Mouse (Mus musculus): Measurements from ENCODE around the gene Runx1. TPM values are rescaled to one million over a fixed set of nuclear protein-coding genes. Genes with fewer than 3 reads are reported as not detected.

The Runx1 gene
- polyA plus RNA-seq, 2 experiments = 3.0 to 4.4 TPM

- Histone ChIP-seq H3K4me1 (replicated peaks; ENCODE audit: control insufficient read depth in 2 of 2, insufficient read depth in 2 of 2, low read length in 1 of 2) (peaks cover 34 to 53% of the 10 kb centered on the region in 2 experiments), H3K9me3 (ENCODE audit: control insufficient read depth, low read length) (no peaks in the 10 kb centered on the region), H3K4me3 (ENCODE audit: insufficient read depth in 1 of 2, low read depth in 2 of 2, low read length in 2 of 2) (no peak overlapping the region), H3K27ac (no peak overlapping the region), H3K4me2 (ENCODE audit: low read depth) (no peak overlapping the region), H3K27me3 (ENCODE audit: control insufficient read depth, insufficient read depth, low read length) (no peaks in the 10 kb centered on the region), H3K36me3 (replicated peaks; ENCODE audit: control insufficient read depth, insufficient read depth, low read depth) (no peaks in the 10 kb centered on the region), H3K9ac (replicated peaks) (no peak overlapping the region)
- peak; percentile 36; the same call in 1 of the 2 replicates for ATAC-seq (ENCODE audit: insufficient read depth)
- peak; percentile 48; the same call in 1 of the 2 replicates for TF ChIP-seq EP300 (IDR thresholded peaks at IDR 0.05; ENCODE audit: low read depth)
- TF ChIP-seq CTCF (IDR thresholded peaks at IDR 0.05; ENCODE audit: low read depth) = peak; percentile 49
- DNase-seq (ENCODE audit: low read depth in 3 of 3, low spot score in 3 of 3) = no peak
- 28% methylated on average over 4 of the region's 4 CpGs for WGBS (ENCODE audit: insufficient replicate concordance)
Observed at GRCm38 (mm10) chr16:92708718-92709117, 117.2 kb downstream of the Runx1 start.

DNA sequence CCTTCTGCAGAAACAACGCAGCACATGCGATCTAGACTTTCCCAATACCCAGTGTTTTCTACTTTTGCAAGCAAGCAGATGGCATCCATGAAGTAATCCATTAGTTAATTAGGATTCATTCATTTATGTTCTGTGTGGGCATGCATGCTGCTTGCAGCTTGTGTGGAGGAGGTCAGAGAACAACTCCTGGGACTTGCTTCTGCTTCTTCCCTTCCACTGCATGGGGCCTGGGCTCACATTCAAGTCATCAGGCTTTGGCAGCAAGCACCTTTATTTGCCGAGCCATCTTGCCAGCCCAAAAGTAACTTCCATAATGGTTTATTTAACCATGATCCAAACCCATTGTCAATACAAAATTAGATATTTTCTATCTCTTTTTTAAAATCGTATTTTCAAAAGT, 118.2 kb downstream of the Runx1 start:
- H3K9me3 ChIP-seq (ENCODE audit: control insufficient read depth, low read length) = no peaks in the 10 kb centered on the region
- no peak for ATAC-seq (ENCODE audit: insufficient read depth)
- H3K4me1 ChIP-seq (replicated peaks; ENCODE audit: control insufficient read depth in 2 of 2, insufficient read depth in 2 of 2, low read length in 1 of 2) = peaks cover 28 to 43% of the 10 kb centered on the region in 2 experiments
- H3K36me3 ChIP-seq (replicated peaks; ENCODE audit: control insufficient read depth, insufficient read depth, low read depth) = no peaks in the 10 kb centered on the region
- no peaks in the 10 kb centered on the region for H3K27me3 ChIP-seq (ENCODE audit: control insufficient read depth, insufficient read depth, low read length)
- WGBS (ENCODE audit: insufficient replicate concordance) = 72% methylated on average over 4 of the region's 4 CpGs
- TF ChIP-seq EP300 (IDR thresholded peaks at IDR 0.05; ENCODE audit: low read depth) (no peak), CTCF (IDR thresholded peaks at IDR 0.05; ENCODE audit: low read depth) (no peak)
- no peak overlapping the region for H3K9ac ChIP-seq (replicated peaks)
- H3K4me2 ChIP-seq (ENCODE audit: low read depth) = no peak overlapping the region
- no peak overlapping the region for H3K27ac ChIP-seq
- no peak for DNase-seq (ENCODE audit: low read depth in 3 of 3, low spot score in 3 of 3)
- no peak overlapping the region for H3K4me3 ChIP-seq (ENCODE audit: insufficient read depth in 1 of 2, low read depth in 2 of 2, low read length in 2 of 2)

DNA sequence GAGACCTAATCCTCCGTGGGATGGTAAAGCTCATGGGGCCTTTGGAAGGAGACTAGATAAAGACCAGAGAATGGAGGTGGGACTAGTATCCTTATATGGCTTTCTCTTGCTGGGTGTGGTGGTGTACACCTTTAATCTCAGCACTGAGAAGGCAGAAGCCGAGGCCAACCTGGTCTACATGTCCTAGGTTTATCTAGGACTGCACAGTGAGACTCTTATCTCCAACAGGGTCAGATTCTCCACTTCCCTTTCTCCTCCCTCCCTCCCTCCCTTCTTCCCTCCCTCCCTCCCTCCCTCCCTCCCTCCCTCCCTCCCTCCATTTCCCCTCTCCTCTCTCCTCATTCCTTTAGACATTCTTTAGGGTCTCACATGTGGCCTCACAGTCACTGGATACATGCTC, 118.8 kb downstream of the Runx1 start:
- ATAC-seq (ENCODE audit: insufficient read depth) (no peak), DNase-seq (ENCODE audit: low read depth in 3 of 3, low spot score in 3 of 3) (no peak)
- Histone ChIP-seq H3K9ac (replicated peaks) (no peak overlapping the region), H3K27me3 (ENCODE audit: control insufficient read depth, insufficient read depth, low read length) (no peaks in the 10 kb centered on the region), H3K4me1 (replicated peaks; ENCODE audit: control insufficient read depth in 2 of 2, insufficient read depth in 2 of 2, low read length in 1 of 2) (peaks cover 22 to 38% of the 10 kb centered on the region in 2 experiments), H3K4me2 (ENCODE audit: low read depth) (no peak overlapping the region), H3K9me3 (ENCODE audit: control insufficient read depth, low read length) (no peaks in the 10 kb centered on the region), H3K36me3 (replicated peaks; ENCODE audit: control insufficient read depth, insufficient read depth, low read depth) (no peaks in the 10 kb centered on the region), H3K27ac (no peak overlapping the region), H3K4me3 (ENCODE audit: insufficient read depth in 1 of 2, low read depth in 2 of 2, low read length in 2 of 2) (no peak overlapping the region)
- WGBS (ENCODE audit: insufficient replicate concordance) = 4% methylated on average over 2 of the region's 2 CpGs
- TF ChIP-seq EP300 (IDR thresholded peaks at IDR 0.05; ENCODE audit: low read depth) = no peak
- no peak for TF ChIP-seq CTCF (IDR thresholded peaks at IDR 0.05; ENCODE audit: low read depth)

- Histone ChIP-seq H3K4me2 (ENCODE audit: low read depth) (no peak overlapping the region), H3K27ac (no peak overlapping the region), H3K27me3 (ENCODE audit: control insufficient read depth, insufficient read depth, low read length) (no peaks in the 10 kb centered on the region), H3K4me3 (ENCODE audit: insufficient read depth in 1 of 2, low read depth in 2 of 2, low read length in 2 of 2) (no peak overlapping the region), H3K9me3 (ENCODE audit: control insufficient read depth, low read length) (no peaks in the 10 kb centered on the region), H3K4me1 (replicated peaks; ENCODE audit: control insufficient read depth in 2 of 2, insufficient read depth in 2 of 2, low read length in 1 of 2) (peaks cover 9 to 28% of the 10 kb centered on the region in 2 experiments), H3K36me3 (replicated peaks; ENCODE audit: control insufficient read depth, insufficient read depth, low read depth) (no peaks in the 10 kb centered on the region), H3K9ac (replicated peaks) (no peak overlapping the region)
- no peak for TF ChIP-seq EP300 (IDR thresholded peaks at IDR 0.05; ENCODE audit: low read depth)
- no peak for TF ChIP-seq CTCF (IDR thresholded peaks at IDR 0.05; ENCODE audit: low read depth)
- ATAC-seq (ENCODE audit: insufficient read depth) (no peak), DNase-seq (ENCODE audit: low read depth in 3 of 3, low spot score in 3 of 3) (no peak)
- 64% methylated on average over 7 of the region's 7 CpGs for WGBS (ENCODE audit: insufficient replicate concordance)
Observed at GRCm38 (mm10) chr16:92705564-92706458, 120.1 kb downstream of the Runx1 start.

DNA sequence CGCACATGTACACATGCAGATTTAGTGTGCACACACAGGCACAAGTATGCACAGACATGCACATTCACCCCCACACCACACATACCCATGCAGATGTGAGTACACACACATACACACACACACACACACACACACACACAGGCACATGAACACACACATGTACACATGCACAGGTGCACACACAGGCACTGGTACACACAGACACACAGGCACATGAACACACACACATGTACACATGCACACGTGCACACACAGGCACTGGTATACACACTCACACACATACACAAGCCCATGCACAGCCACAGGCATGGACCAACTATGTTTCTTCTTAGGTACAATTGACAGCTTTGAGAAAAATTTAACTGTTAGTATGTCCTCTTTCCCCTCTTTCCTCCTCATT, 122.1 kb downstream of the Runx1 start:
- Histone ChIP-seq H3K27me3 (ENCODE audit: control insufficient read depth, insufficient read depth, low read length) (peaks cover 10% of the 10 kb centered on the region), H3K4me3 (ENCODE audit: insufficient read depth in 1 of 2, low read depth in 2 of 2, low read length in 2 of 2) (no peak overlapping the region), H3K27ac (no peak overlapping the region), H3K4me1 (replicated peaks; ENCODE audit: control insufficient read depth in 2 of 2, insufficient read depth in 2 of 2, low read length in 1 of 2) (peaks cover 9 to 25% of the 10 kb centered on the region in 2 experiments), H3K4me2 (ENCODE audit: low read depth) (no peak overlapping the region), H3K9me3 (ENCODE audit: control insufficient read depth, low read length) (no peaks in the 10 kb centered on the region), H3K9ac (replicated peaks) (no peak overlapping the region), H3K36me3 (replicated peaks; ENCODE audit: control insufficient read depth, insufficient read depth, low read depth) (no peaks in the 10 kb centered on the region)
- TF ChIP-seq EP300 (IDR thresholded peaks at IDR 0.05; ENCODE audit: low read depth) = no peak
- no peak for TF ChIP-seq CTCF (IDR thresholded peaks at IDR 0.05; ENCODE audit: low read depth)
- DNase-seq (ENCODE audit: low read depth in 3 of 3, low spot score in 3 of 3) (no peak), ATAC-seq (ENCODE audit: insufficient read depth) (no peak)
- 78% methylated on average over 2 of the region's 2 CpGs for WGBS (ENCODE audit: insufficient replicate concordance)

Measured in liver, embryonic 14.5 days (tissue).